Mouse (Mus musculus): ENCODE measurements around the gene Ube2l3.

DNA sequence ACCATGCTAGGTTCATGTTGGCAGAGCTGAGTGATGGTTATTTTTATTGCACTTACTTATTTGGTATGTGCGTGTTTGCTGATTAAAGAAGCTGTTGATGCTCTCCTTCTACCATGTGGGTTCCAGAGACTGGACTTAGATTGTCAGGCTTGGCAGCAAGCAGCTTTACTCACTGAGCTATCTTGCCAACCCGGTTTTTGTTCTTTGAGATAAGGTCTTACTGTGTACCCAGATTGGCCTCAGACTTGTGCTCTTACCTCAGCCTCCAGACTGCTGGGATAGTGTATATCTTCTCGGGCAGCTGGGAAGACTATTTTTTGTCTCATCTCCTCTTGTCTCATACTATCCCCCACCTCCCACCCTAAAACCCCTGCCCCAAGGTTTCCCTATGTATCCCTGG is 35.2 kb upstream of the Ube2l3 start:
- TF ChIP-seq POLR2A (IDR thresholded peaks at IDR 0.05; ENCODE audit: low read depth, low read length), result no peak
- no peak for TF ChIP-seq CTCF (IDR thresholded peaks at IDR 0.05; ENCODE audit: borderline replicate concordance, insufficient read depth, low read length)

All from embryonic fibroblast, embryonic 13.5 days (primary cell).